Mouse (Mus musculus) limb, embryonic 14.5 days (tissue): ENCODE measurements around the gene Ncor2. TPM values are rescaled to one million over a fixed set of nuclear protein-coding genes. Genes with fewer than 3 reads are reported as not detected.
A peak's percentile ranks its signal among the peaks of the same experiment; 100 is the strongest.

Experiments used
- ATAC-seq: fragments of 200-750 bp; cut with Nextera tagmentation; 2 replicates; pipeline ENCODE4 v1.8.0; 2017; ENCODE audit warnings: low read depth, moderate number of reproducible peaks, moderate TSS enrichment; ENCODE audit not compliant: low FRiP score
- DNase-seq: peaks from one replicate; pipeline ENCODE4 v3.0.0-alpha.2; 2015; ENCODE audit warnings: low spot score
- H3K27ac ChIP-seq: fragments of 300-500 bp; sonication (generic); replicated peaks from 2 replicates; pipeline ENCODE4 v1.5.1; 2014; ENCODE audit warnings: low read depth, mild to moderate bottlenecking, low read length, moderate library complexity, mixed read lengths
- H3K27me3 ChIP-seq: fragments of 300-500 bp; sonication (generic); 2 replicates; pipeline ENCODE4 v1.6.1; 2014; ENCODE audit warnings: low read length, mixed read lengths; ENCODE audit not compliant: control insufficient read depth, insufficient read depth
- H3K36me3 ChIP-seq: fragments of 300-500 bp; sonication (generic); 2 replicates; pipeline ENCODE4 v1.6.1; 2014; ENCODE audit warnings: mild to moderate bottlenecking, low read length, moderate library complexity, mixed read lengths; ENCODE audit not compliant: control insufficient read depth, insufficient read depth
- H3K4me1 ChIP-seq: fragments of 300-500 bp; sonication (generic); 2 replicates; pipeline ENCODE4 v1.6.1; 2014; ENCODE audit warnings: antibody characterized with exemption, low read length, mixed read lengths; ENCODE audit not compliant: control insufficient read depth, insufficient read depth
- H3K4me2 ChIP-seq: fragments of 300-500 bp; sonication (generic); replicated peaks from 2 replicates; pipeline ENCODE4 v1.6.1; 2014; ENCODE audit warnings: low read depth, mild to moderate bottlenecking, low read length, moderate library complexity; ENCODE audit not compliant: severe bottlenecking
- H3K4me3 ChIP-seq: fragments of 300-500 bp; sonication (generic); replicated peaks from 2 replicates; pipeline ENCODE4 v1.5.1; 2014; ENCODE audit warnings: low read length
- H3K9ac ChIP-seq: fragments of 300-500 bp; sonication (generic); 2 replicates; pipeline ENCODE4 v1.6.1; 2014; ENCODE audit warnings: mild to moderate bottlenecking, low read depth, low read length, moderate library complexity; ENCODE audit not compliant: severe bottlenecking
- H3K9me3 ChIP-seq: fragments of 300-500 bp; sonication (generic); 2 replicates; pipeline ENCODE4 v1.6.1; 2016; ENCODE audit warnings: low read length; ENCODE audit not compliant: control insufficient read depth
- POLR2A ChIP-seq: fragments of 200-500 bp; IDR thresholded peaks from 2 replicates; pipeline ENCODE4 v1.8.0; 2012; ENCODE audit warnings: inconsistent platforms, mild to moderate bottlenecking, moderate library complexity, borderline replicate concordance; ENCODE audit not compliant: insufficient read depth, insufficient read length; ENCODE audit errors: extremely low read depth
- WGBS: fragments of 180-500 bp; shearing (Covaris S2); extraction: QIAGEN DNeasy Blood & Tissue Kit; methylation state at CpG from one replicate; pipeline ENCODE4 v1.1.7; 2014; 5-methylcytosine and 5-hydroxymethylcytosine counted together
- polyA plus RNA-seq, 2 experiments: library from polyadenylated mRNA; depleted of rRNA in 1 of 2; stranded (reverse) in 1 of 2; unstranded in 1 of 2; fragments of >200 nt; fragmentation: Nextera tagmentation in 1 of 2; extraction: Ambion mirVana in 1 of 2; gene quantifications; 2 replicates each; pipeline versions ENCODE4 v1.2.1 to v1.2.3; 2012 to 2014

Ncor2 gene
- polyA plus RNA-seq, 2 experiments: 39.3 to 75.9 TPM

GRCm38 (mm10) chr5:125104841-125105240 is 74.2 kb downstream of the Ncor2 start:
- DNase-seq (no peak), ATAC-seq (no peak)
- Histone ChIP-seq H3K4me2 (no peak overlapping the region), H3K9ac (no peak overlapping the region), H3K4me3 (no peak overlapping the region), H3K27ac (no peak overlapping the region), H3K36me3 (peaks cover 85% of the 10 kb centered on the region), H3K27me3 (no peaks in the 10 kb centered on the region), H3K4me1 (peaks cover 17% of the 10 kb centered on the region), H3K9me3 (no peaks in the 10 kb centered on the region)
- TF ChIP-seq POLR2A: no peak
- 47% methylated on average over 6 of the region's 6 CpGs for WGBS

GRCm38 (mm10) chr5:125103396-125103795 is 75.6 kb downstream of the Ncor2 start:
- Histone ChIP-seq H3K27me3 (no peaks in the 10 kb centered on the region), H3K9ac (0 out of 2 replicates have a peak overlapping the region, but pooled peaks have one; percentile 16), H3K27ac (peak overlapping the region; percentile 39; the same call in 1 of the 2 replicates), H3K4me1 (peaks cover 17% of the 10 kb centered on the region), H3K4me3 (no peak overlapping the region), H3K36me3 (peaks cover 87% of the 10 kb centered on the region), H3K9me3 (no peaks in the 10 kb centered on the region), H3K4me2 (no peak overlapping the region)
- peak; percentile 10; the same call in 1 of the 2 replicates for ATAC-seq
- WGBS: 36% methylated on average over 6 of the region's 6 CpGs
- DNase-seq: no peak
- no peak for TF ChIP-seq POLR2A

DNA sequence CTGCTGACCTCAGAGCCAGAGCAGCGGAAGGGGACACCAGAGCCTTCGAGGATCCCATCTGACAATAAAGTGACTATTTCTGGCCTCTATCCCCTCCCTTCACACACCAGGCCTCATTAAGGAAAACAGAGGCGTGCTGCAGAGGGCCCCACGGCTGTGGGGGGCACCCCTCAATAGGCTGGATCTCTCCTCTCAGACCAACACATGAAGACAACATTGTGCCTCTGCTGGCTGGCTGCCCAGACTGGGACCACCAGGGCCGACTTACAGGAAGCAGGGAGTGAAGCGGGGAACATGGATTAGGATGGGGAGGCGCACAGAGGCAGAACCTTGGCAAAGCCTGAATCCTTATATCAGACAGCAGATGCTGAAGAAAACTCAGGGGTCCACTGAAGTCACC is 76.1 kb downstream of the Ncor2 start:
- peak; percentile 58 for DNase-seq
- WGBS: 22% methylated on average over 7 of the region's 7 CpGs
- no peaks in the 10 kb centered on the region for H3K27me3 ChIP-seq
- no peak for TF ChIP-seq POLR2A
- no peak overlapping the region for H3K4me2 ChIP-seq
- peaks cover 17% of the 10 kb centered on the region for H3K4me1 ChIP-seq
- peak overlapping the region; percentile 39 for H3K27ac ChIP-seq
- peak; percentile 67; the same call in 1 of the 2 replicates for ATAC-seq
- no peak overlapping the region for H3K9ac ChIP-seq
- H3K9me3 ChIP-seq: no peaks in the 10 kb centered on the region
- H3K36me3 ChIP-seq: peaks cover 87% of the 10 kb centered on the region
- no peak overlapping the region for H3K4me3 ChIP-seq

GRCm38 (mm10) chr5:125102352-125102751 is 76.7 kb downstream of the Ncor2 start:
- no peak overlapping the region for H3K4me2 ChIP-seq
- DNase-seq (no peak), ATAC-seq (no peak)
- H3K36me3 ChIP-seq: peaks cover 87% of the 10 kb centered on the region
- H3K4me3 ChIP-seq: no peak overlapping the region
- no peak for TF ChIP-seq POLR2A
- 83% methylated on average over 8 of the region's 8 CpGs for WGBS
- no peaks in the 10 kb centered on the region for H3K27me3 ChIP-seq
- peak overlapping the region; percentile 39; the same call in 1 of the 2 replicates for H3K27ac ChIP-seq
- H3K4me1 ChIP-seq: peaks cover 17% of the 10 kb centered on the region
- no peak overlapping the region for H3K9ac ChIP-seq
- no peaks in the 10 kb centered on the region for H3K9me3 ChIP-seq

DNA sequence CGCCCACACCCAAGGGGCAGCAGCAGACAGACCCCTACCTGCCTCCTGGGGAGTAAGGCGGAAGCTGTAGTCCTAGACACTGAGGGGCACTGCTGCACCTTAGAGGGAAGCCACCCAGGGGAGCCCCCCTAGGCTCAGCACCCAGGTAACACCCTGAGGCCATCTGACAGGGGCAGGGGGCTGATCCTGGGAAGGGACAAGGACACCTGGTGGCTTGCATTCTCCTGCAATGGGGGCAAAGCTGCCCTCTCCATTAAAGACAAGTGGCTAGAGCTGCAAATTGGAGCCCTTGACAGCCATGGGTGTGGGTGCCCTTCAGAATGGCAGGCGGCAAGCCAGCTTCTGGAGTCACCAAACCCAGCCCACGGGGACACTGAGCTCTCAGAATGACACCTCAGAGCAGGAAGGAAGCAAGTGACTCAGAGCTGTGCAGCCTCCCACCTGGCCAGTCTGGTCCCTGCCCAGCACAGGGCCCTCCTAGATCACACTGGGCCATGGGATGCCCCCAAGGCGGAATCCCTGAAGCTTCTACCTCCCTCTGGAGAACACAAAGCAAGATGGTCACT is 79.2 kb downstream of the Ncor2 start:
- 88% methylated on average over 5 of the region's 5 CpGs for WGBS
- no peaks in the 10 kb centered on the region for H3K27me3 ChIP-seq
- H3K4me2 ChIP-seq: no peak overlapping the region
- no peak overlapping the region for H3K27ac ChIP-seq
- no peak for ATAC-seq
- no peaks in the 10 kb centered on the region for H3K9me3 ChIP-seq
- no peak overlapping the region for H3K4me3 ChIP-seq
- peaks cover 17% of the 10 kb centered on the region for H3K4me1 ChIP-seq
- peaks cover 92% of the 10 kb centered on the region for H3K36me3 ChIP-seq
- DNase-seq: no peak
- H3K9ac ChIP-seq: no peak overlapping the region
- no peak for TF ChIP-seq POLR2A
